In genomic region chr2:174595611-174596010, GRCm38 (mm10) we compare ENCODE assay signal across 13 mouse cellular contexts. TPM values are rescaled to one million over a fixed set of nuclear protein-coding genes. Genes with fewer than 3 reads are reported as not detected.
DNase-seq lines count a peak whose midpoint lies in the region.
"Had no signal": no experiment of that assay in that cellular context is flagged by ENCODE, and none has a peak within 500 bp of the region (broad histone marks: within the 10 kb centered on the region; RNA-seq: fewer than 3 reads in every experiment).

No protein-coding gene starts in this region.

- DNase-seq in adrenal gland, adult (ENCODE audit: inconsistent age in 2 of 2, low spot score in 1 of 2), result peak; percentile 45 to 83
- no peak for DNase-seq in adrenal gland, postnatal 10 days
- DNase-seq in adrenal gland, adult 8-10 months, result peak; percentile 55
- DNase-seq in adrenal gland, postnatal 4 days (ENCODE audit: low spot score in 2 of 2), result no peak
- peak; percentile 16 for DNase-seq in adrenal gland, postnatal 14 days
- DNase-seq in right cerebral cortex, postnatal 25 days, result no peak
- DNase-seq: B cell, adult 2 months; cerebellum, adult 11-12 months; cerebellum, adult 2 months; cerebellum, adult 9-10 months; cerebellum, postnatal 10 days; cerebellum, postnatal 25 days; forebrain, postnatal 0 days had no signal

RNA-seq across cellular contexts. Expression of gene Zfp831, which starts 47.7 kb away (rescaled TPM):
- total RNA-seq in adrenal gland, postnatal 10 days (2021), result under 1 TPM; 0.54 to 0.64 TPM
- under 1 TPM; 0.07 to 0.27 (median 0.14) TPM for total RNA-seq in adrenal gland, adult 8-10 months (2022)
- total RNA-seq in adrenal gland, postnatal 4 days (2021), result under 1 TPM; 0.20 to 0.28 TPM
- total RNA-seq in adrenal gland, postnatal 14 days (2021), result 0.19 and 2.0 TPM in 2 replicates

Comparison
In these comparisons a context has a peak if more than half of its experiments do, and no peak if none do; other contexts are left out.
1. DNase-seq: peak in adrenal gland, adult (2 of 2), adrenal gland, adult 8-10 months (single experiment) and adrenal gland, postnatal 14 days (single experiment); none in adrenal gland, postnatal 10 days (single experiment), adrenal gland, postnatal 4 days (0 of 2) and right cerebral cortex, postnatal 25 days (single experiment).